Mouse (Mus musculus) erythroblast, embryonic 14.5 days (primary cell): ENCODE data around the gene Mei1.

Experiments used
- GATA1 ChIP-seq: IDR thresholded peaks from 2 replicates; pipeline ENCODE4 v1.6.1; 2012; ENCODE audit warnings: low read length, inconsistent platforms, mixed read lengths
- TAL1 ChIP-seq: IDR thresholded peaks from 3 replicates; pipeline ENCODE4 v1.6.1; 2012; ENCODE audit warnings: low read length, inconsistent platforms, mixed read lengths

GRCm38 (mm10) chr15:82164061-82164399 lies 94.2 kb downstream of the Mei1 start:
- TF ChIP-seq TAL1 (no peak), GATA1 (no peak)
